Mouse (Mus musculus) liver, adult 2 months (tissue): ENCODE data around the gene Cc2d2a. TPM values are rescaled to one million over a fixed set of nuclear protein-coding genes. Genes with fewer than 3 reads are reported as not detected.

Experiments used
- DNase-seq: peaks from one replicate; pipeline ENCODE4 v3.0.0-alpha.2; 2011; ENCODE audit warnings: low read depth, low spot score; ENCODE audit errors: extremely low read depth
- H3K27ac ChIP-seq: fragments of 200-500 bp; replicated peaks from 2 replicates; pipeline ENCODE4 v1.5.1; 2012; ENCODE audit warnings: low read depth, mild to moderate bottlenecking, control low read depth, inconsistent platforms, low read length; ENCODE audit not compliant: insufficient read depth
- H3K27me3 ChIP-seq: fragments of 200-500 bp; 2 replicates; pipeline ENCODE4 v1.6.1; 2012; ENCODE audit warnings: mild to moderate bottlenecking, moderate library complexity, low read length, inconsistent platforms; ENCODE audit not compliant: control insufficient read depth, insufficient read depth
- H3K36me3 ChIP-seq: fragments of 200-500 bp; 2 replicates; pipeline ENCODE4 v1.6.1; 2012; ENCODE audit warnings: low read length, inconsistent platforms; ENCODE audit not compliant: control insufficient read depth, insufficient read depth
- H3K4me1 ChIP-seq: fragments of 200-500 bp; 2 replicates; pipeline ENCODE4 v1.6.1; 2011; ENCODE audit warnings: low read length; ENCODE audit not compliant: control insufficient read depth, insufficient read depth
- H3K4me3 ChIP-seq: fragments of 200-500 bp; 2 replicates; pipeline ENCODE4 v1.5.1; 2011; ENCODE audit warnings: low read depth, mild to moderate bottlenecking, control low read depth, low read length, moderate library complexity; ENCODE audit not compliant: insufficient read depth
- H3K79me2 ChIP-seq: fragments of 200-500 bp; 2 replicates; pipeline ENCODE4 v1.6.1; 2012; ENCODE audit warnings: inconsistent platforms, mild to moderate bottlenecking, low read length, moderate library complexity; ENCODE audit not compliant: control insufficient read depth, insufficient read depth
- H3K9ac ChIP-seq: fragments of 200-500 bp; 2 replicates; pipeline ENCODE4 v1.6.1; 2012; ENCODE audit warnings: low read depth, mild to moderate bottlenecking, control low read depth, inconsistent platforms, low read length
- CTCF ChIP-seq: fragments of 200-500 bp; IDR thresholded peaks from 2 replicates; pipeline ENCODE4 v1.5.1; 2011; ENCODE audit warnings: low read depth, low read length, control low read depth
- POLR2A ChIP-seq: fragments of 200-500 bp; IDR thresholded peaks from 2 replicates; pipeline ENCODE4 v1.6.1; 2011; ENCODE audit warnings: low read length, control low read depth; ENCODE audit not compliant: insufficient read depth; ENCODE audit errors: extremely low read depth
- WGBS: fragments of 180-500 bp; shearing (Covaris S2); methylation state at CpG from one replicate; pipeline ENCODE4 v1.1.7; 2018; 5-methylcytosine and 5-hydroxymethylcytosine counted together
- polyA plus RNA-seq: library from polyadenylated mRNA; depleted of rRNA; stranded (reverse); fragments of >200 nt; gene quantifications from 2 replicates; pipeline ENCODE4 v1.2.3, GENCODE M21; 2012
- total RNA-seq: library from RNA; depleted of rRNA; stranded (reverse); fragments of >200 nt; gene quantifications from 2 replicates; pipeline ENCODE4 v1.2.3, GENCODE M21; 2014

Cc2d2a gene
- total and polyA plus RNA-seq, 2 experiments, result 0.93 to 3.1 TPM

- peaks cover 6% of the 10 kb centered on the region; the same call in 1 of the 2 replicates for H3K79me2 ChIP-seq
- no peaks in the 10 kb centered on the region for H3K27me3 ChIP-seq
- H3K4me1 ChIP-seq, result peaks cover 4% of the 10 kb centered on the region
- no peak overlapping the region for H3K4me3 ChIP-seq
- TF ChIP-seq CTCF, result no peak
- TF ChIP-seq POLR2A, result no peak
- H3K9ac ChIP-seq, result no peak overlapping the region
- no peak for DNase-seq
- no peak overlapping the region for H3K27ac ChIP-seq
- no peaks in the 10 kb centered on the region for H3K36me3 ChIP-seq
These were observed 114.3 kb downstream of the Cc2d2a start for GRCm38 (mm10) chr5:43776407-43776806.

GRCm38 (mm10) chr5:43776993-43777392 is 114.8 kb downstream of the Cc2d2a start:
- Histone ChIP-seq H3K4me3 (no peak overlapping the region), H3K79me2 (peaks cover 6% of the 10 kb centered on the region; the same call in 1 of the 2 replicates), H3K9ac (no peak overlapping the region), H3K27me3 (no peaks in the 10 kb centered on the region), H3K27ac (no peak overlapping the region), H3K4me1 (peaks cover 4% of the 10 kb centered on the region), H3K36me3 (no peaks in the 10 kb centered on the region)
- DNase-seq, result no peak
- TF ChIP-seq CTCF (no peak), POLR2A (no peak)
- 60% methylated on average over 1 of the region's 1 CpGs for WGBS

- Histone ChIP-seq H3K27me3 (no peaks in the 10 kb centered on the region), H3K79me2 (peaks cover 6% of the 10 kb centered on the region; the same call in 1 of the 2 replicates), H3K27ac (no peak overlapping the region), H3K4me1 (peaks cover 4% of the 10 kb centered on the region), H3K36me3 (no peaks in the 10 kb centered on the region), H3K4me3 (no peak overlapping the region), H3K9ac (no peak overlapping the region)
- DNase-seq, result no peak
- WGBS, result 85% methylated on average over 3 of the region's 3 CpGs
- no peak for TF ChIP-seq CTCF
- TF ChIP-seq POLR2A, result no peak
These were observed 116.4 kb downstream of the Cc2d2a start for GRCm38 (mm10) chr5:43778583-43778982.

GRCm38 (mm10) chr5:43781423-43781976 is 119.4 kb downstream of the Cc2d2a start:
- peak overlapping the region; percentile 68 for H3K4me3 ChIP-seq
- H3K4me1 ChIP-seq, result peaks cover 4% of the 10 kb centered on the region
- WGBS, result under 1% methylated on average over 55 of the region's 61 CpGs
- H3K79me2 ChIP-seq, result peaks cover 6% of the 10 kb centered on the region; the same call in 1 of the 2 replicates
- no peaks in the 10 kb centered on the region for H3K27me3 ChIP-seq
- H3K9ac ChIP-seq, result peak overlapping the region; percentile 98
- H3K27ac ChIP-seq, result peak overlapping the region; percentile 52
- peak; percentile 17 for DNase-seq
- no peaks in the 10 kb centered on the region for H3K36me3 ChIP-seq
- TF ChIP-seq POLR2A (no peak), CTCF (no peak)

- Histone ChIP-seq H3K27me3 (no peaks in the 10 kb centered on the region), H3K9ac (peak overlapping the region; percentile 98), H3K36me3 (no peaks in the 10 kb centered on the region), H3K4me1 (peaks cover 4% of the 10 kb centered on the region), H3K79me2 (peaks cover 6% of the 10 kb centered on the region; the same call in 1 of the 2 replicates), H3K27ac (peak overlapping the region; percentile 55), H3K4me3 (peak overlapping the region; percentile 68)
- no peak for TF ChIP-seq CTCF
- TF ChIP-seq POLR2A, result 0 out of 2 replicates have a peak, but pooled peaks have one; percentile 39
- DNase-seq, result peak; percentile 37
- WGBS, result 4% methylated on average over 81 of the region's 82 CpGs
These were observed 120.1 kb downstream of the Cc2d2a start for GRCm38 (mm10) chr5:43781977-43782930.
